Mouse (Mus musculus) gastrocnemius, postnatal 10 days (tissue): ENCODE data around the gene Adamts7. TPM values are rescaled to one million over a fixed set of nuclear protein-coding genes. Genes with fewer than 3 reads are reported as not detected.
A peak's percentile ranks its signal among the peaks of the same experiment; 100 is the strongest.

ENCODE experiments used
- DNase-seq: peaks from one replicate; pipeline ENCODE4 v3.0.0; 2021; ENCODE audit warnings: mixed read lengths
- total RNA-seq, 2 experiments: library from RNA; stranded (reverse); gene quantifications; 2 replicates each; pipeline ENCODE4 v1.2.3; 2021

Adamts7 gene
- total RNA-seq, 2 experiments from 2014 or later: 5.9 to 9.1 TPM

- no peak for DNase-seq
Observed at GRCm38 (mm10) chr9:90146869-90147268, 16.0 kb upstream of the Adamts7 start.

DNA sequence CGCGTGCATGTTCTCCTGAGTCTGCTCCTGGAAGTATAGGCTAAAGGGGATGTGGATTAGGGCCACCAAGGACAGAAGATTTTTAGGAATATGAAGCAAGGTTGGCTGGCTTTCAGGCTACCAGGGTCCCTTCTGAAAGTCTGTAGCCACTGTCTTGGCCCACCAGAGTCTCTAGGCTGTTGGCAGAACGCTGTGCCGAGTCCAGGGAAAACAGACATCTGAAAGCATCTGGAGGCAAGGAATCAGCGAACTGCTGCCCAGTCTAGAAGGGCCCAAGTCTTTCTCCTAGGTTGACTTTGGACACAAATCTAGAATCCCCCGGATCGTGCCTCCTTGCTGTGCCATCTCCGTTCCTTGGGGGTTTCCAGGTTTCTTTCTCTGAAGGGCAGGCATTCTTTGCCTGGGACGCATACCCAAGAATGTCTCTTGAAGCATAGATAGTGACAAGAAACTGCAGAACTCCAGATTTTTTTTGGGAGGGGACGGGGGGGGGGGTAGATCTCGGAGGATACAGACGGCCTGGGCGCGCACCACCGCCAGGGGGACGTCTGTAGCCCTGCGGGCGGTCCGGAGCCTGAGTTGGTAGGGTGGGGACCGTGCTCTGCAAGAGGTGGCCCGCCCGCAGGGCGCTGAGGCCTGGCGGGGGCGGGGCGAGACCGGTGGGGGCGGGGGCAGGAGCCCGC lies 485 bp upstream of the Adamts7 start:
- DNase-seq: peak; percentile 77

GRCm38 (mm10) chr9:90163749-90164095 lies 853 bp downstream of the Adamts7 start:
- peak; percentile 66 for DNase-seq

GRCm38 (mm10) chr9:90164670-90165453 lies 2.0 kb downstream of the Adamts7 start:
- no peak for DNase-seq

- DNase-seq: no peak
Observed at GRCm38 (mm10) chr9:90165590-90165989, 2.7 kb downstream of the Adamts7 start.

DNA sequence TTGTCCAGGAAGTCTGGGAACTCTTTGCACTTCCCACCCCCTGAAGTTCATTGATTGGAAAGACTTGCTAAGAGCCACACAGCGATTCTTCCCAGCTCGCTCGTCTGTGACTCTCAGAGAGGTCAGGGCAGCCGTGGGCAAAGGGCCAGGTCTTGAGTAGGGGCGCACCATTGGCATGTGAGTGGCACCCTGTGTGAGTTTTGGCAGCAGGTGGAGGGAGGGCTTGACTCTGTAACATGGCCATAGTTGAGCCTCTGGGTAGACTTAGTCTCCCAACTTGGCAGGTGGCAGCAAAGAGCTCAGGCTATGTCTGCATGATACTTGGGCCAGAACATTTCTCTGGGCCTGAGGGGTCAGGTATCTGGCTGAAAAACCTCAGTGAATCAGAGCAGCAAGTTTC lies 3.7 kb downstream of the Adamts7 start:
- DNase-seq: no peak

GRCm38 (mm10) chr9:90169965-90170364 lies 7.1 kb downstream of the Adamts7 start:
- no peak for DNase-seq

- DNase-seq: no peak
Observed at GRCm38 (mm10) chr9:90171421-90171820, 8.6 kb downstream of the Adamts7 start.

DNA sequence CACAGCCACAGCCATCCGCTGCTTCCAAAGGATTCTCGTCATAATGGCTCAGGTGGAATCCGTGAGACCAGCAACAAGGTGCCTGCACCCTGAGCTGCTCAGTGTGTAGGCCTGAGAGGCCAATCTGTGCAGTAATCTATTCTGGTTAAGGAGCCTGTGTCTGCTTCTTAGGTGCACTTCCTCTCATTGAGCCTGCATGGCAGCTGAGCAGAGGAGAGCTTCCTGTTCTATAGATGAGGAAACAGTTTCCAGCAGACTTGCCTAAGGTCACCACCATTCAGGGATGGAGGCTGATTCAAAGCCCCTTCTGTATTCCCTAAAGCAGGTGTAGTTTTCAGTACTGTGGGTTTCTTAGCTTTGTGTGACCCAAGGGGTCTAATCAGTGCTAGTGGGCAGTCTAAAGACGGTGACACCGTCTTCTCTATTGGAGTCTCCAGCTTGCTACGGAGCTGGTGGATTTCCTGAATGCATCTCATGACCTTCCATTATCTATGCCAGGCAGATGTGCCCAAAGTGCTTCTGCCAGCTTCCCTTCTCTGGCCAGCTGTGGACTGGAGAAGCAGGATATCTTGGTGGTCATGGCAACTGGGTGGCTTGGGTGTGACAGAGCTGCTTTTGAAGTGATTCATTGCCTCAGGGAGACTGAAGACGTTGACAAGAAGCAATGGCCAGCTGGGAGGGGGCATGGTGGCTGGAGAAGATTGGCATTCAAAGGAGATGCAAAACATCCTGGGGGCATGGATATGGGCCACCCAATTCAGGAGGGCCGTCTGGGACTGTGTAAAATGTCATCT lies 9.9 kb downstream of the Adamts7 start:
- DNase-seq: no peak

DNA sequence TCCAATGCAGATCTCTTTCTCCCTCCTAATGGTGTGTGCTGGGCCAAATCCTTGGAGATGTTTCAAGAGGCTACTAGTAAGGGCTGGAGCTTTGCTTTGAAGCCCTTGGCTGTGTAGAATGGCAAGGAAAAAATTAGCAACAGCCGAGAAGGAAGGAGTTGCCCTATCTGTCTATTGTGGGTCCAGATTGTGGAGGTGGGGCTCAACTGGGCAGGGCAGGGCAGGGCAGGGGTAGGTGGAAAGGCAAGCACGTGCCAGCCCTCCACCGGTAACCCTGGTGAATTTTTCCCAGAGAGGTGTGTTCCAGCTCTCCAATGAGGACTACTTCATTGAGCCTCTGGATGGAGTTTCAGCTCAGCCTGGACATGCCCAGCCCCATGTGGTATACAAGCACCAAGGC lies 10.5 kb downstream of the Adamts7 start:
- no peak for DNase-seq

DNA sequence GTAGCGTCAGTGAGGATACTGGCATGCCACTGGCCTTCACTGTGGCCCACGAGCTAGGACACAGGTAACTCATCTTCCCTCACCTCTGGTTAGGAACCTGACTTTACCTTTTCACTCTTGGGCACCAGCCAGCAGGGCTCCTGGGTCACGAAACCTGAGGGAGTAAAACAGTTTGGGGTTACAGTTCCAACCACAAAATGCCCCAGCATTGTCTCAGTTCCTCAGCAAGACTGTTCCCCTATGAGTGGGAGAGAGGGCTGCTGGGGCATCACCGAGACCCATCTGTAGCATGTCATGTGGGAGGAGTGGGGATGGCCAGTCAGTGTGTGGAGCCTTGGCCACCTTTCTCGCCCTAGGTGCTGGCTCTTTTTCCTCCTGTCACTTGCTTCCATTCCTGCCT lies 16.5 kb downstream of the Adamts7 start:
- DNase-seq: no peak

DNA sequence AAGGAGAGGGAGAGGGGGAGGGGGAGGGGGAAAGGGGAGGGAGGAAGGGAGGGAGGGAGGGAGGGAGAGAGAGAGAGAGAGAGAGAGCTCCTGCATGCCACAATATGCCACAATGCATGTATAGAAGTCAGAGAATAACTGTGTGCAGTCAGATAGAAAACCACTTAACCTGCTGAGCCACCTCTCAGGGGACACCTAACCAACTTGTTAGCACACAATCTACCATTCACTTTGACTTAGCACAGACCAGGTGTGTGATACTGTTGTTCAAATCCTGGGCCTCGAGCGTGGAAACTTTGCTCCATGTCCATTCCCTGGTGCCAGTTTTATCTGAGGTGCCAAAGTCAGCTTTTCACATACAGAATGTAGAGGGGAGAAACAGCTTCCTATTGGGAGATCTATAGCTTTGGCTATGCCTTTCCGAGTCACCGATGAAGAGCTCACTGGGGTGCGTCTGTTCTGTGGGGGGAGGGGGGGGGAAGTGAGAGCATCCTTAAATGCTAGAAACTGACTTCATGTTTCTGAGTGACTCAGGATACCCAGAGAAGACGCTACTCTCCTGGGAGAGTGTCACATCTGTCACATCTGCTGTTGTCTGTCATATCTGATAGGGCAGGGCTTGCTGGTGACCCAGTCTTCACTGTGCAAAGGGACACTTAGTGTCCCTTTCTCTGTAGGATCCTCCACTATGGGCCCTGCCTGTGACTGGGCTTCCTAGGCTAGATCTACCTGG lies 19.0 kb downstream of the Adamts7 start:
- no peak for DNase-seq

DNA sequence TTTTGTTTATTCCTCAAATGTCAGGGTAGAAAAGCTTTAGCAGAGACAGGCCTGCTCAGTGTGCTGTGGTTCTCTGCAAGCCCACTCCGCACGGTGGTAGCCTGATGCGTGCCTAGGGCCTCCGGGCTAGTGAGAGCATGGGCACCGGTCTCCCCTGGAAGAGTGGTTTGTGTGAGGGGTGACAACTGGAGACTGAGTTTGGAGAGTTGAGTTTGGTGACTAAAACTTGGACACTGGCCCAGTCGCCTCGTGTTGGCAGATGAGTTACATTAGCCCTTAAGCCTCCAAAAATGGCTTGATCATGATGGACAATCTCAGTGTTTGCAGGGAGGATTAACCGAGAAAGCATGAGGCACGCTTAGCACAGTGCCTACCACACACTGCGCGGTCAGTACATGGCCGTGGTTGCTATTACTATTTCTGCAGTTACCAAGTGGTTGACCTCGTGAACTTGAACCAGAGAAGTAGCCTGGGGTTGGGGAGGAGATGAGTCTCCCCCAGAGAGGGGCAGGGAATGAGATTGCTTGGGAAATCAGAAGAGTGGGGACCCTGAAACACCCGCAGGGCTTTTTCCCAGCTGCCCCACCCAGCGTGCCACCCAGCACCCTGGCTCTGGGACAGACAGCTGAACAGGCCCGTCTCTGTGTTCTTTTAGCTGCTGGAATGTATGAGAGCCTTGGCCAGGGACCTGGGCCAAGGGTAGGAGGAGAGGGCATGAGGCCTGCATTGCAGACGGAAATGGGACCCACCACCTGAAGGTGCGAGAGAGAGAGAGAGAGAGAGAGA lies 20.0 kb downstream of the Adamts7 start:
- DNase-seq: no peak

GRCm38 (mm10) chr9:90183550-90183949 lies 20.7 kb downstream of the Adamts7 start:
- no peak for DNase-seq

- DNase-seq: peak; percentile 64
Observed at GRCm38 (mm10) chr9:90184116-90184515, 21.2 kb downstream of the Adamts7 start.

GRCm38 (mm10) chr9:90185356-90185910 lies 22.6 kb downstream of the Adamts7 start:
- no peak for DNase-seq

DNA sequence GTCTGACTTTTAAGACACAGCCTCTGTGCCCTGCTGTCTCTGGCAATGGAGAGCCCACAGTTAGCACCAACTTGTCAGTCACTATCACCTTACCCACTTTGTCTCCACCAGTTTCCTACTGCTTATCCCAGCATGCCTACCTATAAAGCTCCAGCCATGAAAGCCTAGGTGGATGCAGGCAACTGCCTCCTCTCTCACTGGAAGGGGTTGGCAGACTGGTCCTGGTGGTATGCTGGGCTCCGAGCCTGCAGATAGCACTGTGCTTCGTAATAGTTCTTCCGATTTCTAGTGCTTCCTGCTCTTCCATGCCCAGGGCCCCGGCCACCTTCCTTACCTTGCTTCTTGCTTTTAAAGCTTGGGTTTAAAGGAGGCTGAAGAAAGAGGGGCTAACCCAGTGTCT lies 26.0 kb downstream of the Adamts7 start:
- no peak for DNase-seq

GRCm38 (mm10) chr9:90189391-90189790 lies 26.5 kb downstream of the Adamts7 start:
- DNase-seq: no peak

DNA sequence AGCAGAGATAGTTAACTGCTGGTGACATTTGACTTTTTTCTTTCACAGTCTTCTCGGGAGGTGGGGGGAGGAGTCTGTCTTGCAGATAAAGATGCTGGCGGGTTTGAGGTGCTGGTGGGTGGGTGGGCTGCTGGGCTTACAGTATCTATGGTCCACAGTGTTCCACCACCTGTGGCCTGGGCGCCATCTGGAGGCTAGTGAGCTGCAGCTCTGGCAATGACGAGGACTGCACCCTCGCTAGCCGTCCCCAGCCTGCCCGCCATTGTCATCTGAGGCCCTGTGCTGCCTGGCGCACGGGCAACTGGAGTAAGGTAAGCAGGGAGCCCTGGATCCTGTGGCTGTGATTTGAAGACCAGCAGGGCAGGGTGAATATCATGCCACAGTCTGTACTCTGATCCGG lies 32.1 kb downstream of the Adamts7 start:
- DNase-seq: no peak

- no peak for DNase-seq
Observed at GRCm38 (mm10) chr9:90196262-90196661, 33.4 kb downstream of the Adamts7 start.

- no peak for DNase-seq
Observed at GRCm38 (mm10) chr9:90197116-90197665, 34.3 kb downstream of the Adamts7 start.
